Mouse (Mus musculus) C2C12 (cell line): ENCODE measurements around the gene 1110051M20Rik. TPM values are rescaled to one million over a fixed set of nuclear protein-coding genes. Genes with fewer than 3 reads are reported as not detected.

Experiments
- H3K27me3 ChIP-seq: one replicate; pipeline ENCODE4 v1.6.1; 2011; ENCODE audit not compliant: control insufficient read depth, insufficient read depth, insufficient read length
- H3K36me3 ChIP-seq: one replicate; pipeline ENCODE4 v1.6.1; 2011; ENCODE audit not compliant: control insufficient read depth, insufficient read depth
- H3K4me3 ChIP-seq: one replicate; pipeline ENCODE4 v1.5.1; 2011; ENCODE audit warnings: mild to moderate bottlenecking, control low read depth; ENCODE audit not compliant: poor library complexity, insufficient read depth, severe bottlenecking
- H3K79me2 ChIP-seq: one replicate; pipeline ENCODE4 v1.6.1; 2011; ENCODE audit not compliant: control insufficient read depth, insufficient read depth
- H3K79me3 ChIP-seq: one replicate; pipeline ENCODE4 v1.6.1; 2011; ENCODE audit warnings: low read depth, control low read depth
- H3ac ChIP-seq: one replicate; pipeline ENCODE3; 2011; ENCODE audit warnings: low read depth; ENCODE audit not compliant: control insufficient read depth, insufficient read length
- CEBPB ChIP-seq: IDR thresholded peaks from one replicate; pipeline ENCODE4 v1.6.1; 2011; ENCODE audit warnings: low read depth, mild to moderate bottlenecking, control low read depth, moderate library complexity
- CTCF ChIP-seq: IDR thresholded peaks from one replicate; pipeline ENCODE4 v1.5.1; 2011; ENCODE audit not compliant: control insufficient read depth, insufficient read depth, insufficient read length
- FOSL1 ChIP-seq: IDR thresholded peaks from one replicate; pipeline ENCODE4 v1.8.0; 2011; ENCODE audit warnings: mild to moderate bottlenecking, low read length; ENCODE audit not compliant: poor library complexity, insufficient read depth, severe bottlenecking
- MAX ChIP-seq: IDR thresholded peaks from one replicate; pipeline ENCODE4 v1.6.1; 2011; ENCODE audit warnings: mild to moderate bottlenecking, control low read depth
- MYOD1 ChIP-seq: IDR thresholded peaks from one replicate; pipeline ENCODE4 v1.6.1; 2011; ENCODE audit warnings: low read depth; ENCODE audit not compliant: control insufficient read depth, insufficient read length
- MYOG ChIP-seq: IDR thresholded peaks from one replicate; pipeline ENCODE4 v1.6.1; 2011; ENCODE audit not compliant: control insufficient read depth, insufficient read length; ENCODE audit errors: extremely low read depth
- USF1 ChIP-seq: IDR thresholded peaks from one replicate; pipeline ENCODE4 v1.6.1; 2011; ENCODE audit warnings: low read depth, mild to moderate bottlenecking, control low read depth, moderate library complexity
- polyA plus RNA-seq: library from polyadenylated mRNA; unstranded; fragments of >200 nt; fragmentation: generic; extraction: Trizol; gene quantifications from one replicate; pipeline ENCODE4 v1.2.1, GENCODE M21; 2012; ENCODE audit warnings: missing spikeins

The 1110051M20Rik gene
- polyA plus RNA-seq, 1 experiment, result 27.5 TPM

DNA sequence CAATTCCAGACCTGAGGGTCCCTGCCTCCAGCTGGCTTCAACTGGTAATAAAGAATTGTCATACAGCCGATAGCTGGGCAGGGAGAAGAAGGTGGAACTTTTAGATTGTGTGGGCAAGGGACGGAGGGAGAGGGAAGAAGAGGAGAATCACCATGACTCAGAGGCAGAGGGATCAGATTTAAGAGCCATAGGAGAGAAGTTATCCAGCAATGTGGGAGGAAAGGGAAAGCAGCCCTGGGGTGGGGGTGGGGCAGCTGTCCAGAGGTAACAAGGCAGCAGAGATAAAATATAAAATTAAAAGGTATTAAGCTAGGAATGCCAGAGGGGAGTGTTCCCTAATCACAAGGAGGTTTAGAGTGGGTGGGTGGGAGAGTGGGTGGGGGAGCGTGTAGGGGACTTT lies 56.2 kb downstream of the 1110051M20Rik start:
- no peaks in the 10 kb centered on the region for H3K79me2 ChIP-seq
- H3K36me3 ChIP-seq, result no peaks in the 10 kb centered on the region
- TF ChIP-seq MAX, result no peak
- TF ChIP-seq MYOD1, result no peak
- no peak for TF ChIP-seq CEBPB
- TF ChIP-seq FOSL1, result no peak
- TF ChIP-seq CTCF, result no peak
- TF ChIP-seq MYOG, result no peak
- TF ChIP-seq USF1, result no peak
- H3ac ChIP-seq, result no peak overlapping the region
- H3K4me3 ChIP-seq, result no peak overlapping the region
- H3K27me3 ChIP-seq, result no peaks in the 10 kb centered on the region
- no peaks in the 10 kb centered on the region for H3K79me3 ChIP-seq

DNA sequence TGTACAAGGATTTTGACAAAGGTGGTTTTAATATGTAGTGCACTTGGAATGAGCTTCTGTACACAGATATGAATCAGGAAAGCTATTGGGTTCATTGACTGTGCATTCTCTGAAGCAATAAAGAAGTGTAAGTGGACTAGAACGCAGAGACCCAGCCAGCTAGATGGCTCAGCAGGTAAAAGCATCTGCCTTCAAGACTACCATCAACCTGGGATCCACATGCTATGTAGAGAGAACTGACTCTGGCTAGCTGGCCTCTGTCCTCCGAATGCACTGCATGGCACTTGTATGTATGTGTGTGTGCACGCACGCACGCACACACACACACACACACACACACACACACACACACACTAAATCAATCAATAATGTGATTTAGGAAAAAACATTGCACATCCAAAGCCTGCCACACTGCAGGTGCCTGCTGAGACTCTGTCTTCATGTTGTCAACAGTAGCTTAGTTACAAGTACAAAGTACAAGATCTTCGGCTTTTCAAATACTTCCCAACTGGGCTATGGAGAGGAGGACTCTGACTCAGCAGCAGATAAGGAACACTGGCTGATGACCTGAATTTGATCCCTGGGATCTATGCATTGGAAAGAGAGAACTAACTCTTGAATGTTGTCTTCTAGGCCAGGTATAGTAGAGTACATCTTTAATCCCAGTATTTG lies 57.1 kb downstream of the 1110051M20Rik start:
- Histone ChIP-seq H3K36me3 (no peaks in the 10 kb centered on the region), H3K79me2 (no peaks in the 10 kb centered on the region), H3ac (no peak overlapping the region), H3K4me3 (no peak overlapping the region), H3K27me3 (no peaks in the 10 kb centered on the region), H3K79me3 (no peaks in the 10 kb centered on the region)
- no peak for TF ChIP-seq MYOG

DNA sequence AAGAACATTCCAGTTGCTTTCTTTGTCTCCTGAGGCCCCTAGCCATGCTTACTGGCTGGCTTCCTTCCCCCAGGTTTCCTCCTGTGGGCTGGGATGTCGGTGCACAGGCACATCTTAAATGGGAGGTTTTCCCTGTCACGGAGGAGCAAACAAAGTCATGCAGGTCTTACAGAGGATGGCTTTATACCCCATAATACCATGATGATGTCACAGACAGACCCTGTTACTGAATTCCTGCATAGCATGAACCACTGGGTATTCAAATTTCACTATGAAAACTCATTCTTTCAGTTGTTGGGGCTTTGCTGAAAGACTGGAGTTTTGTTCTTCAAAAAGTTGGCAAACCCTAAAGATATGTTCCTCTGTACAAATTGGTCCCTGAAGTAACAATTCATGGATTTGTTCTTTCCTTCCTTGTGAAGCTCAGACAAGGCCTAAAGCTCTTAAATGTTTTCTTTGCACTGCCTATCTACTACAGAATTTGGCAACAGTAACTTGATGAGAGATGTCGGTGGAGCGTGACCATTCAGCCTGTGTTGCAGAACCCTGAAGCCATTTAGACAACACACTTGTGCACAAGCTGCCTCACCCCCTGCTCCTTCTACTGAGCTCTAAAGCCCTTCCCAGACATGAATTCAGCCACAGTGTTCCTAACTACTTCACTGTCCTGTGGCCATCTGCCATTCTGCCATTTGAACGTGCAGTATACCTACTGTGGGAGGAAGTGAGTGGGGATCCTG lies 57.8 kb downstream of the 1110051M20Rik start:
- H3K27me3 ChIP-seq, result no peaks in the 10 kb centered on the region
- H3ac ChIP-seq, result no peak overlapping the region
- no peaks in the 10 kb centered on the region for H3K79me3 ChIP-seq
- no peak overlapping the region for H3K4me3 ChIP-seq
- H3K36me3 ChIP-seq, result no peaks in the 10 kb centered on the region
- TF ChIP-seq USF1 (no peak), CTCF (no peak), MAX (no peak), MYOG (no peak), MYOD1 (no peak), CEBPB (no peak), FOSL1 (no peak)
- H3K79me2 ChIP-seq, result no peaks in the 10 kb centered on the region

DNA sequence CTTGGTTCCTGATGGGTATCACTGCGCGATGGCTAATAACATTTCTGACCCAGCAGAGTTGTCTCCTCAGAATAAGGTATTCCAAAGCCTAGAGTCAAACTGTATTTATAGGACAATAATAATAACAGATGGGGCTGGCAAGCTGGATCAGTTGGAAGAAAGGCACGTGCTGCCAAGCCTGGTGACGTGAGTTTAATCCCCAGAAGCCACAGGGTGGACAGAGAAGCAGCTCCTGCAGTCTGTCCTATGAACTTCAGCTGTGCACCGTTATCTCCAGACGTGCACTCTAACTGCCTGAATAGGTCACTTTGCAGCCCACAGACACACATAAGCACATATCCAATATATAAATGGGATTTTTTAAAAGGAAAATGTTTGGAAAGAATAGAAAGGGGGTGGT lies 61.2 kb downstream of the 1110051M20Rik start:
- H3K79me2 ChIP-seq, result no peaks in the 10 kb centered on the region
- TF ChIP-seq MYOG, result no peak
- no peak for TF ChIP-seq CEBPB
- TF ChIP-seq USF1, result no peak
- TF ChIP-seq MYOD1, result no peak
- no peak for TF ChIP-seq MAX
- TF ChIP-seq CTCF, result no peak
- TF ChIP-seq FOSL1, result no peak
- no peaks in the 10 kb centered on the region for H3K27me3 ChIP-seq
- no peaks in the 10 kb centered on the region for H3K36me3 ChIP-seq
- H3K79me3 ChIP-seq, result no peaks in the 10 kb centered on the region
- H3ac ChIP-seq, result no peak overlapping the region
- H3K4me3 ChIP-seq, result no peak overlapping the region

DNA sequence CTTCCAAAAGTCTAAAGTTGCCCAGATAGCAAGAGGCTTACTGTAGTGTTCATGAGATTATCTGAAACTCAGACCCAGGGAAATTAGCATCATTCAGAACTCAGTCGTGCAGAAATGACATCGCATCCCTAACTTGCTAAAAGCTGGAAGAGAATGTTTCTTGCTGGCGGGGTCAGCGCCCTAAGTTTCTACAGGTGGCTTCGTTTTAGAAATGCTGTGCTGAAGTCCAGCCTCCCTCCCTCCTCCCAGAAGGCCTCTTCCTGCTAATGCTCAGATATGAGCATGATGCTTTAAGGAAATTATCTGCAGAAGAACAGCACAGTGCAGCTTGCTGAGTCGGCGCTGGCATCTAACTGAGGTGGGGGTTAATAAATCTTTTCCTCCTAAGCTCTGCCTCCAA lies 67.5 kb downstream of the 1110051M20Rik start:
- no peaks in the 10 kb centered on the region for H3K36me3 ChIP-seq
- no peak for TF ChIP-seq USF1
- no peak for TF ChIP-seq CTCF
- TF ChIP-seq MAX, result no peak
- TF ChIP-seq CEBPB, result no peak
- no peak for TF ChIP-seq FOSL1
- no peak for TF ChIP-seq MYOD1
- no peak for TF ChIP-seq MYOG
- H3ac ChIP-seq, result no peak overlapping the region
- no peaks in the 10 kb centered on the region for H3K79me2 ChIP-seq
- no peak overlapping the region for H3K4me3 ChIP-seq
- no peaks in the 10 kb centered on the region for H3K27me3 ChIP-seq
- no peaks in the 10 kb centered on the region for H3K79me3 ChIP-seq

DNA sequence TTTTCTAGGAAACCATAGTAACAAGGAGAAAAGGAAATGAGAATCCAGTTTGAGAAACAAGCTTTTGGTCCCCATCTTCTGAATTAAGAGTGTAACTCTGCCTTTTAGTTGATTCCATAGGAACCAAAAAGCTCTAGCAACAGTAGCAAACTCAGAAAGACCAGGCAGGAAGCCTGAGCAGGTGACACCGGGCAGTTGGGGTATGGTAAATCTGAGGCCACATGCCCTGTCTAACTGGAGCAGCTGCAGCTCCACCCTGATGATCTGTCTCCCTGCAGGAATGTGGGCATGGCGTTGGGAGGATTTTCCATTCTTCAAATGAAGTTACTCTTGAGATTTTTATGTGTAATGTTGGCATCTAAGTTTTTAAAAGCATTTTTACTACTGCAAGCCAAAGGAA lies 74.2 kb downstream of the 1110051M20Rik start:
- Histone ChIP-seq H3K79me2 (no peaks in the 10 kb centered on the region), H3K4me3 (no peak overlapping the region), H3K36me3 (no peaks in the 10 kb centered on the region), H3K27me3 (no peaks in the 10 kb centered on the region), H3ac (no peak overlapping the region), H3K79me3 (no peaks in the 10 kb centered on the region)
- no peak for TF ChIP-seq MYOD1
- no peak for TF ChIP-seq USF1
- TF ChIP-seq MYOG, result no peak
- TF ChIP-seq CEBPB, result no peak
- no peak for TF ChIP-seq MAX
- no peak for TF ChIP-seq FOSL1
- TF ChIP-seq CTCF, result no peak
